Mouse (Mus musculus): ENCODE data around the gene Cdc5l.
"Not testable (repeated sequence)": the region's sequence is repeated elsewhere in the genome, so short reads cannot be mapped to it uniquely, and the experiment has no call there.

Cdc5l gene

DNA sequence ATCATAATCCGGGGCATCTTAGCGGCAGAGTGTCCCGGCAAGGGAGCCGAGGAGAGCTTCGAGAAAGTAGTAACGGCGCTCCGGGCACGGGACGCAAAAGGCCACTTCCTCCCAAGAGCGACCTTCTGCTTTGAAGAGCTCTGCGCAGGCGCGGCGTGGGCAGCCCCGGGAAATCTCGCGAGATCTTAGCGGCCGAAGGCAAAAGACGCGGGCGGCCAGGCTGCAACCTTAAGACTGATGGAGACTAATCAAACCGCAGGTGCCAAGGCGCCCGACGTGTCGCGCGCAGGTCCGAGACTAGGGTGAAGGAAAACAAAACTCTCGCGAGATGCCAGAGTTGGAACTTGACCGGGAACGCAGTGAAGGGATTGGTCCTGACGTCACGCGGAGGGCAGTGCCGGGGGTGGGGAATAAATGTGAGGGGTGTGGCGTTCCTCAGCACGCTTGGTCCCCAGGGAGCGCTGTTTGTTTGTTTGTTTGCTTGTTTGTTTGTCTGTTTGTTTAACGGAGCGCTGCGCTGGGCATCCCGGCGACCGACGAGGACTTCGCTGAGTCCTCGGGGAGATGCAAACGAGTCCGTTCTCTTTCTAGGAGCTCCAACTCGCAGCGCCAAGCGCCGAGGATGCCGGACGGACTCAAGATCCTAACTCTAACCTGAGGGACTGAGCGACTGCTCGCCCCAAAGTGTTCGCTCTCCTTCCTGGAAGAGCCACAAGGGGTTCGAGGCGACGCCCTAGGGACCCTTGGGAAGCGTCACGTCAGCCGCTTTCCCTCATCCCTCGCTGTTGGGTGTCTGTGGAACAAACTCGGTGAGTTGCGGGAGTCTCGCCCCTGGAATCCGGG is at the start of gene Cdc5l:
Cdc5l (minus strand) TSS at position 319 of the 843 bp plus-strand sequence.
- in situ Hi-C loops (cut with MboI, MseI), result loop anchor here (10.0 kb wide), 1 partner anchor 1769 kb away; the partner anchor contains the start of genes Cyp39a1 and Slc25a27

DNA sequence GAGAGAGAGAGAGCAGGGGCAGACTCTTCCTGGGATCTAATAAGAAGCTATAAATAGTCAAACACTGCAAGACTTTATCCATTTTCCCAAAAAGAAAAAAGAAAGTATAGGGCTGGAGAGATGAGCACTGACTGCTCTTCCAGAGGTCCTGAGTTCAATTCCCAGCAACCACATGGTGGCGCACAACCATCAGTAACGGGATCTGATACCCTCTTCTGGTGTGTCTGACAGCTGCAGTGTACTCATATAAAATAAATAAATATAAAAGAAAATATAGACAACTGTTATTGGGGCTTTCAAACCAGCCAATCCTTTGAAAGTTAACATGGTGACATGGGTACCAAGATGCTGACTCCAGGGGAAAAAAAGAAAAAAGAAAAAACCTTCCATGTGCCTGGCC is 46.9 kb upstream of the Cdc5l start:
- in situ Hi-C loops (cut with MboI, MseI), result no loop called here

DNA sequence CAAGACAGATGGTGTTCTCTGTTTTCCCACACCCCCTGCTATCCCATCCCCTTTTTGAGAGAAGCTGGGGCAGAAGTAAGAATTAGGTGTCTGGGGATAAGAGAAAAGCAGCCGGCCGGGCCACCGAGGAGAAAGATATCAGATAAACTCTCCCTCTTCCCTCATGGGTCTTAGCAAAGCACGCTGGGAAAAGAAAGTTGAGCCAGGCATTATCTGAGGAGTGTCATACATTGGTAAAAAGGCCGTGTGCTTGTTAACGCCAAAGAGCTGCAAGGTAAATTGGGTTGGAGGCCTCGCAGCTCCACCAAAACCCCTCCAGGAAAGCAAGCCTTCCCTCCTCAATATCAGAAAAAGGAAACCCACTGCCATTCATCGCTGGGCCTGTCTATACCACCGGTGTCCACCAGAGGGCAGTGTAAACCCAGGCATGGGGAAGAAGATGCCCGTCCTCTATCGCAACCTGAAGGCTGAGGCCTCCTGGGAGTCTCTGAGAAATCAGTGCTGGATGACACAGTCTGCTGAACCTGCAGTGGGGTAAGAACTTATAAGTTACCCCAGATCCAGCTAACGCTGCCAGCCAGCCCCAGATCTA is 44.8 kb upstream of the Cdc5l start:
- in situ Hi-C loops (cut with MboI, MseI), result loop anchor here (5.0 kb wide), 1 partner anchor 74 kb away; no protein-coding TSS in a partner anchor

- in situ Hi-C loops (cut with MboI, MseI), result loop anchor here (5.0 kb wide), 1 partner anchor 77 kb away; no protein-coding TSS in a partner anchor
Measured at GRCm38 (mm10) chr17:45474669-45475465, 41.3 kb upstream of the Cdc5l start, which contains the start of gene Spats1. Spats1 (minus strand) TSS chr17:45475415.

DNA sequence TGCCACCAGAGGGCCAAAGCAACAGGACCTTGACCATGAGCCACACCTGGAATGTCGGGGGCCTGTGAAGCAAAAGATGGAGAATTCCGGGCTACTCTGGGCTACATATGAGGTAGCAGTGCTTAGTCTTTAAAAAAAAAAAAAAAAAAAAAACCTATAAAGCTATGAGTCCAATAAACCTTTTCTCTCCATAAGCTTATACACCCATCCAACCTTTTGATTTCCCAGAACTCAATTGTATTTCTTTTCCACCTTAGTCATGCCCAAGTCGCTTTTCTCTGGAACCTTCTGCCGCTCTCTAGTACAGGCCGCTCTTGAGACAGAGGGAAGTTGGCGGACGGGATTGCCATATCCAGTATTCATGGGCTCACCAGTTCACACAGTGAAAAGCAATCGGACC is 40.6 kb upstream of the Cdc5l start:
- in situ Hi-C loops (cut with MboI, MseI), result no loop called here

GRCm38 (mm10) chr17:45473667-45474066 is 40.1 kb upstream of the Cdc5l start:
- in situ Hi-C loops (cut with MboI, MseI), result no loop called here

DNA sequence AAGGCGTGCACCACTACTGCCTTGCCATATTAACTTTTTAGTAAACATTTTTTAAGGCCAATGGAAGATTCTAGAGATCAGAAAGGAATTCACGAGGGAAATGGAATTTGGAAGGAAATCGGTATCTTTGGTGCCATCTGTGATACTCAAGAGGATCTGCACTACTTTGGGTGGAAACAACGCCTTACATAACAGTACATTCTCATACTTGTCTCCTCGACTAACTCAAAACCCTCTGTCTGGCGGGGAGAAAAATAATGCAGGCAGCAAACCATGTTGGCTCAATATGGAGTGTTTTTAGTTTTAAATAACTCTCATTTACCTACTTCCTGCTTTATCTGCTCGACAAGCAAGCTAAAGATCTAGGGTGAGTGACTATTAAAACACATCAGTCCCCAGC is 37.2 kb upstream of the Cdc5l start:
- in situ Hi-C loops (cut with MboI, MseI), result no loop called here

DNA sequence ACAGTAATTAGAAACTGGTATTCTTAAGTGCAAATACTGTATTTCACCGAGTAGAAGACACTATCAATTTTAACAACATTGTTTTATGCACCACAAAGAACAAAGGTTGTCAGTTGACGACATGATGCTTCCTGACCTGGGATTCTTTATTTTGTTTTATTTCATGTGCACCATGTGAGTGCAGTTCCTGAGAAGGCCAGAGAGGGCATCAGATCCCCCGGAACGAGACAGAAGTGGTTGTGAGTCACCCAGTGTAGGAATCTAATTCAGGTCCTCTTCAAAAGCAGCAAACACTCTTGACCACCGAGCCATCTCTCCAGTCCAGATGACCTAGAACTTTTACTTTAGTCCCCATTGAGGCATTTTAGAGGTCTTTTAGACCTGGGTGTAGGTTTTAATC is 34.8 kb upstream of the Cdc5l start:
- in situ Hi-C loops (cut with MboI, MseI), result no loop called here

DNA sequence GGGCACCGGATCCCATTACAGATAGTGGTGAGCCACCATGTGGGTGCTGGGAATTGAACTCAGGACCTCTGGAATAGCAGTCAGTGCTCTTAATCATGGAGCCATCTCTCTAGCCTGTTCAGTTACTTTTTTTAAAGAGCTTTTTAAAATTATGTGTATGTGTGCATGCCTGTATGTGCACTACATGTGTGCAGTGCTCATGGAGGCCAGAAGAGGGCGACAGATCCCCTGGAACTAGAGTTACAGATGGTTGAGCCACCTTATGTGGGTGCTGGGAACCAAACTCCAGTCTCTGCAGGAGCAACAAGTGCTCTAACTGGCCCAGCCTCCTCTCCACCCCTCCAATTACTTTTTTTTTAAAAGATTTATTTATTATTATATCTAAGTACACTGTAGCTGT is 33.2 kb upstream of the Cdc5l start:
- in situ Hi-C loops (cut with MboI, MseI), result no loop called here

DNA sequence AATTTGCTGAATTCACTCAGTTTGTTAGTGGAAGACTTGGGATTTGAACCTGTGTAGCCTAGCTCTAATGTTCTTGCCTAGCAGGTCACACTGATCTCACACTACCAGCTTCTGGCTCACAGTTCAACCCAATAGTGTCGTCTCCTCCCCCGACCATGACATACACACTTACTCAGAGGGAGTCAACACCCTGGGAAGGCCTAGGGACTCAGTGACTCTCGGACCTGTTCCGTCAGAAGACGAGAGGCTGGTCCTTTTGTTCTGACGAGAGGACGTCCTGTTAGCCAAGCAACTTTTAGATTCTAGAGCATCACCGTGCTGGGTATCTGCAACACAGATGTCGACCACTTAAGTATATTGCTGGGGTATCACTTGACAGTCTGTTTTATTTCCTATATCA is 30.7 kb upstream of the Cdc5l start:
- in situ Hi-C loops (cut with MboI, MseI), result no loop called here

DNA sequence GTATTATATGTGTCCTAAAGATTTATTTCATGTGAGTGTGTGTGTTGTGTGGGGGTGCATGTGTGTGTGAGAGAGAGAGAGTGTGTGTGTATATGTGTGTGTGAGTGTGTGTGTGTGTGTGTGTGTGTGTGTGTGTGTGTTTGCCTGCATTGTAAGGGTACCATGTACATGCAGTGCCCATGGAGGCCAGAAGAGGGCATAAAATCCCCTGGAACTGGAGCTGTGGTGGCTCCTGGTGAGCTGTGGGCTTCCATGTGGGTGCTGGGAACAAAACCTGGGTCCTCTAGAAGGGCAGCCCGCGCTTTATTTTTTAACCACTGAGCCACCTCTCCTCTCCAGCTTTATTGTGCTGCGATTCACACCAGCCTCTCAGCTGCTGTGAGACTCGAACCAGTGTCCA is 29.0 kb upstream of the Cdc5l start:
- in situ Hi-C loops (cut with MboI, MseI), result no loop called here

DNA sequence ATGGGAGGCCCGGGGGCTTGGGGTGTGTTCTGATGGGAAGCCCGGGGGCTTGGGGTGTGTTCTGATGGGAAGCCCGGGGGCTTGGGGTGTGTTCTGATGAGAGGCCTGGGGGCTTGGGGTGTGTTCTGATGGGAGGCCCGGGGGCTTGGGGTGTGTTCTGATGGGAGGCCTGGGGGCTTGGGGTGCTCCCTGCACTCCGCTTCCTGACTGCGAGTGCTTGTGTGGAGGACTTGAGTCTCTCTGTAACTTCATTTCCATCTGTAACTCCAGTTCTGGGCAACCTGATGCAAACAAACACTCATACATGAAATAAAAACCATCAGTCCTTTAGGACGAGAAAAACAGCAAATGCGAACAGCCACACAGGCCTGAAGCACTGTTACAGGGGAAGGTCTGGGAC is 25.5 kb upstream of the Cdc5l start:
- in situ Hi-C loops (cut with MboI, MseI), result no loop called here

- in situ Hi-C loops (cut with MboI, MseI), result no loop called here
Measured at GRCm38 (mm10) chr17:45458516-45458915, 25.0 kb upstream of the Cdc5l start.

- in situ Hi-C loops (cut with MboI, MseI), result no loop called here
Measured at GRCm38 (mm10) chr17:45457487-45457886, 23.9 kb upstream of the Cdc5l start.

- in situ Hi-C loops (cut with MboI, MseI), result no loop called here
Measured at GRCm38 (mm10) chr17:45456260-45457152, 23.0 kb upstream of the Cdc5l start.

- in situ Hi-C loops (cut with MboI, MseI), result not testable (repeated sequence)
Measured at GRCm38 (mm10) chr17:45455783-45456182, 22.2 kb upstream of the Cdc5l start.

DNA sequence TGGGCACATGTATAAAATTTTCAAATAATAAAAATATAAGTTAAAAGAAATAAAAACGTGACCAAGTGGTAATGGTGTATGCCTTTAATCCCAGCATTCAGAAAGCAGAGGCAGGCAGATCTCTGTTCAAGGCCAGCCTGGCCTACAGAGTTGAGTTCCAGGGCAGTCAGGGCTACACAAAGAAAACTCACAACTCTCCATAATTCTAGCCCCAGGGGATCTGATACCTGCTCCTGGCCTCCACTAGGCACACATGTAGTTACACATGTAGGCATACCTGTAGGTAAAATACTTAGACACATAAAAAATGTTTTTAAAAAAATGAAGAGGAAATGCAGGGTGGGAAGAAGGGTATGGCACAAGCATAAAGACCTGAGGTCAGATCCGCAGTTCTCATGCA is 21.3 kb upstream of the Cdc5l start:
- in situ Hi-C loops (cut with MboI, MseI), result no loop called here

GRCm38 (mm10) chr17:45452271-45452670 is 18.7 kb upstream of the Cdc5l start:
- in situ Hi-C loops (cut with MboI, MseI), result no loop called here

- in situ Hi-C loops (cut with MboI, MseI), result no loop called here
Measured at GRCm38 (mm10) chr17:45450153-45450552, 16.6 kb upstream of the Cdc5l start.

DNA sequence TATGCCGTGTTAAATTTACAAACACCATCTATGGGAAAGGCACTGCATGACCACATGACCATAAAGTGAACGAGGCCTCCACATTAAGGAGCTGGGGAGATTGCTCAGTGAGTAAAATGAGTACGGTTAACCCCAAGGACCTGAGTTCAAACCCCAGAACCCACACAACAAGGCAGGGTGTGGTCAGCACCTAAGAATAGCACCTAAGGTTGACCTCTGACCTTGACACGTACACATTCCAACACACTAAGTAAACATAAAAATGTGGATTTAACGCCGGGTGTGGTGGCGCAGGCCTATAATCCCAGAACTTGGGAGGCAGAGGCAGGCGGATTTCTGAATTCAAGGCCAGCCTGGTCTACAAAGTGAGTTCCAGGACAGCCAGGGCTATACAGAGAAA is 16.0 kb upstream of the Cdc5l start:
- in situ Hi-C loops (cut with MboI, MseI), result no loop called here

- in situ Hi-C loops (cut with MboI, MseI), result no loop called here
Measured at GRCm38 (mm10) chr17:45447063-45447462, 13.5 kb upstream of the Cdc5l start.
